Mouse (Mus musculus): Measurements from ENCODE around the gene Engase.

Gene Engase

GRCm38 (mm10) chr11:118476396-118477373, at the start of gene Engase:
Gene Engase, plus strand, starts transcription at chr11:118476829.
- peak; percentile 89 for DNase-seq (ENCODE audit: low read depth, low spot score)

- DNase-seq (ENCODE audit: low read depth, low spot score) = no peak
Observed at GRCm38 (mm10) chr11:118427266-118427779, 49.3 kb upstream of the Engase start.

GRCm38 (mm10) chr11:118427986-118428385, 48.6 kb upstream of the Engase start, which contains the start of gene C1qtnf1:
Gene C1qtnf1, plus strand, starts transcription at chr11:118428203.
- no peak for DNase-seq (ENCODE audit: low read depth, low spot score)

- DNase-seq (ENCODE audit: low read depth, low spot score) = no peak
Observed at GRCm38 (mm10) chr11:118428460-118428868, 48.2 kb upstream of the Engase start.

- no peak for DNase-seq (ENCODE audit: low read depth, low spot score)
Observed at GRCm38 (mm10) chr11:118428944-118429709, 47.5 kb upstream of the Engase start.

GRCm38 (mm10) chr11:118430291-118430885, 46.2 kb upstream of the Engase start:
- no peak for DNase-seq (ENCODE audit: low read depth, low spot score)

- no peak for DNase-seq (ENCODE audit: low read depth, low spot score)
Observed at GRCm38 (mm10) chr11:118431100-118431948, 45.3 kb upstream of the Engase start.

GRCm38 (mm10) chr11:118433398-118433868, 43.2 kb upstream of the Engase start:
- no peak for DNase-seq (ENCODE audit: low read depth, low spot score)

GRCm38 (mm10) chr11:118434093-118434492, 42.5 kb upstream of the Engase start:
- no peak for DNase-seq (ENCODE audit: low read depth, low spot score)

- DNase-seq (ENCODE audit: low read depth, low spot score) = no peak
Observed at GRCm38 (mm10) chr11:118436471-118436935, 40.1 kb upstream of the Engase start.

- no peak for DNase-seq (ENCODE audit: low read depth, low spot score)
Observed at GRCm38 (mm10) chr11:118438665-118439414, 37.8 kb upstream of the Engase start.

- no peak for DNase-seq (ENCODE audit: low read depth, low spot score)
Observed at GRCm38 (mm10) chr11:118442691-118443090, 33.9 kb upstream of the Engase start.

- peak; percentile 70 for DNase-seq (ENCODE audit: low read depth, low spot score)
Observed at GRCm38 (mm10) chr11:118443201-118443970, 33.2 kb upstream of the Engase start.

GRCm38 (mm10) chr11:118445843-118446242, 30.8 kb upstream of the Engase start:
- peak; percentile 61 for DNase-seq (ENCODE audit: low read depth, low spot score)

- no peak for DNase-seq (ENCODE audit: low read depth, low spot score)
Observed at GRCm38 (mm10) chr11:118447346-118447745, 29.3 kb upstream of the Engase start.

- DNase-seq (ENCODE audit: low read depth, low spot score) = no peak
Observed at GRCm38 (mm10) chr11:118448385-118448784, 28.2 kb upstream of the Engase start.

GRCm38 (mm10) chr11:118451211-118451610, 25.4 kb upstream of the Engase start:
- no peak for DNase-seq (ENCODE audit: low read depth, low spot score)

GRCm38 (mm10) chr11:118452955-118453354, 23.7 kb upstream of the Engase start:
- no peak for DNase-seq (ENCODE audit: low read depth, low spot score)

All from WW6 (cell line).